Mouse (Mus musculus): Measurements from ENCODE around the gene Fbxo34. TPM values are rescaled to one million over a fixed set of nuclear protein-coding genes. Genes with fewer than 3 reads are reported as not detected.

Gene Fbxo34
- polyA plus RNA-seq, 1 experiment = 11.9 TPM

GRCm38 (mm10) chr14:47532496-47532895 is 82.3 kb downstream of the Fbxo34 start:
- H3K27me3 ChIP-seq (ENCODE audit: control insufficient read depth, insufficient read depth, insufficient read length) = no peaks in the 10 kb centered on the region
- no peak overlapping the region for H3K4me3 ChIP-seq (ENCODE audit: insufficient read depth, poor library complexity, severe bottlenecking)
- H3K36me3 ChIP-seq (ENCODE audit: control insufficient read depth, insufficient read depth) = no peaks in the 10 kb centered on the region
- H3K79me3 ChIP-seq (ENCODE audit: low read depth) = no peaks in the 10 kb centered on the region
- TF ChIP-seq CEBPB (IDR thresholded peaks at IDR 0.05; ENCODE audit: low read depth) (no peak), MAX (IDR thresholded peaks at IDR 0.05) (no peak), MYOD1 (IDR thresholded peaks at IDR 0.05; ENCODE audit: control insufficient read depth, insufficient read length, low read depth) (no peak), FOSL1 (IDR thresholded peaks at IDR 0.05; ENCODE audit: insufficient read depth, low read length, poor library complexity, severe bottlenecking) (no peak), CTCF (IDR thresholded peaks at IDR 0.05; ENCODE audit: control insufficient read depth, insufficient read depth, insufficient read length) (no peak), USF1 (IDR thresholded peaks at IDR 0.05; ENCODE audit: low read depth) (no peak), MYOG (IDR thresholded peaks at IDR 0.05; ENCODE audit: control insufficient read depth, extremely low read depth, insufficient read length) (no peak)
- no peak overlapping the region for H3ac ChIP-seq (ENCODE audit: control insufficient read depth, insufficient read length, low read depth)
- H3K79me2 ChIP-seq (ENCODE audit: control insufficient read depth, insufficient read depth) = no peaks in the 10 kb centered on the region

GRCm38 (mm10) chr14:47533365-47534175 is 83.3 kb downstream of the Fbxo34 start:
- no peaks in the 10 kb centered on the region for H3K79me2 ChIP-seq (ENCODE audit: control insufficient read depth, insufficient read depth)
- TF ChIP-seq CEBPB (IDR thresholded peaks at IDR 0.05; ENCODE audit: low read depth) (no peak), MYOD1 (IDR thresholded peaks at IDR 0.05; ENCODE audit: control insufficient read depth, insufficient read length, low read depth) (peak; percentile 50), FOSL1 (IDR thresholded peaks at IDR 0.05; ENCODE audit: insufficient read depth, low read length, poor library complexity, severe bottlenecking) (no peak), CTCF (IDR thresholded peaks at IDR 0.05; ENCODE audit: control insufficient read depth, insufficient read depth, insufficient read length) (no peak), USF1 (IDR thresholded peaks at IDR 0.05; ENCODE audit: low read depth) (peak; percentile 84), MYOG (IDR thresholded peaks at IDR 0.05; ENCODE audit: control insufficient read depth, extremely low read depth, insufficient read length) (no peak), MAX (IDR thresholded peaks at IDR 0.05) (peak; percentile 63)
- H3K79me3 ChIP-seq (ENCODE audit: low read depth) = no peaks in the 10 kb centered on the region
- no peaks in the 10 kb centered on the region for H3K27me3 ChIP-seq (ENCODE audit: control insufficient read depth, insufficient read depth, insufficient read length)
- H3K4me3 ChIP-seq (ENCODE audit: insufficient read depth, poor library complexity, severe bottlenecking) = no peak overlapping the region
- no peaks in the 10 kb centered on the region for H3K36me3 ChIP-seq (ENCODE audit: control insufficient read depth, insufficient read depth)
- H3ac ChIP-seq (ENCODE audit: control insufficient read depth, insufficient read length, low read depth) = no peak overlapping the region

- TF ChIP-seq MYOG (IDR thresholded peaks at IDR 0.05; ENCODE audit: control insufficient read depth, extremely low read depth, insufficient read length) (no peak), CTCF (IDR thresholded peaks at IDR 0.05; ENCODE audit: control insufficient read depth, insufficient read depth, insufficient read length) (no peak), USF1 (IDR thresholded peaks at IDR 0.05; ENCODE audit: low read depth) (no peak), MYOD1 (IDR thresholded peaks at IDR 0.05; ENCODE audit: control insufficient read depth, insufficient read length, low read depth) (no peak), FOSL1 (IDR thresholded peaks at IDR 0.05; ENCODE audit: insufficient read depth, low read length, poor library complexity, severe bottlenecking) (no peak), CEBPB (IDR thresholded peaks at IDR 0.05; ENCODE audit: low read depth) (no peak), MAX (IDR thresholded peaks at IDR 0.05) (no peak)
- H3K79me2 ChIP-seq (ENCODE audit: control insufficient read depth, insufficient read depth) = no peaks in the 10 kb centered on the region
- no peaks in the 10 kb centered on the region for H3K36me3 ChIP-seq (ENCODE audit: control insufficient read depth, insufficient read depth)
- no peaks in the 10 kb centered on the region for H3K79me3 ChIP-seq (ENCODE audit: low read depth)
- H3K4me3 ChIP-seq (ENCODE audit: insufficient read depth, poor library complexity, severe bottlenecking) = no peak overlapping the region
- H3ac ChIP-seq (ENCODE audit: control insufficient read depth, insufficient read length, low read depth) = no peak overlapping the region
- H3K27me3 ChIP-seq (ENCODE audit: control insufficient read depth, insufficient read depth, insufficient read length) = no peaks in the 10 kb centered on the region
These were observed 83.9 kb downstream of the Fbxo34 start for GRCm38 (mm10) chr14:47534176-47534525.

- TF ChIP-seq CEBPB (IDR thresholded peaks at IDR 0.05; ENCODE audit: low read depth) (no peak), CTCF (IDR thresholded peaks at IDR 0.05; ENCODE audit: control insufficient read depth, insufficient read depth, insufficient read length) (no peak), MYOD1 (IDR thresholded peaks at IDR 0.05; ENCODE audit: control insufficient read depth, insufficient read length, low read depth) (no peak), MYOG (IDR thresholded peaks at IDR 0.05; ENCODE audit: control insufficient read depth, extremely low read depth, insufficient read length) (no peak), FOSL1 (IDR thresholded peaks at IDR 0.05; ENCODE audit: insufficient read depth, low read length, poor library complexity, severe bottlenecking) (no peak), MAX (IDR thresholded peaks at IDR 0.05) (no peak), USF1 (IDR thresholded peaks at IDR 0.05; ENCODE audit: low read depth) (no peak)
- Histone ChIP-seq H3K36me3 (ENCODE audit: control insufficient read depth, insufficient read depth) (no peaks in the 10 kb centered on the region), H3K4me3 (ENCODE audit: insufficient read depth, poor library complexity, severe bottlenecking) (no peak overlapping the region), H3ac (ENCODE audit: control insufficient read depth, insufficient read length, low read depth) (no peak overlapping the region), H3K79me3 (ENCODE audit: low read depth) (no peaks in the 10 kb centered on the region), H3K79me2 (ENCODE audit: control insufficient read depth, insufficient read depth) (no peaks in the 10 kb centered on the region), H3K27me3 (ENCODE audit: control insufficient read depth, insufficient read depth, insufficient read length) (no peaks in the 10 kb centered on the region)
These were observed 84.9 kb downstream of the Fbxo34 start for GRCm38 (mm10) chr14:47535096-47535495.

GRCm38 (mm10) chr14:47541325-47541948 is 91.2 kb downstream of the Fbxo34 start:
- H3K27me3 ChIP-seq (ENCODE audit: control insufficient read depth, insufficient read depth, insufficient read length) = no peaks in the 10 kb centered on the region
- no peak overlapping the region for H3K4me3 ChIP-seq (ENCODE audit: insufficient read depth, poor library complexity, severe bottlenecking)
- no peak for TF ChIP-seq USF1 (IDR thresholded peaks at IDR 0.05; ENCODE audit: low read depth)
- no peak for TF ChIP-seq CTCF (IDR thresholded peaks at IDR 0.05; ENCODE audit: control insufficient read depth, insufficient read depth, insufficient read length)
- no peak for TF ChIP-seq MAX (IDR thresholded peaks at IDR 0.05)
- TF ChIP-seq FOSL1 (IDR thresholded peaks at IDR 0.05; ENCODE audit: insufficient read depth, low read length, poor library complexity, severe bottlenecking) = no peak
- no peak for TF ChIP-seq CEBPB (IDR thresholded peaks at IDR 0.05; ENCODE audit: low read depth)
- no peak for TF ChIP-seq MYOD1 (IDR thresholded peaks at IDR 0.05; ENCODE audit: control insufficient read depth, insufficient read length, low read depth)
- no peak for TF ChIP-seq MYOG (IDR thresholded peaks at IDR 0.05; ENCODE audit: control insufficient read depth, extremely low read depth, insufficient read length)
- H3K79me2 ChIP-seq (ENCODE audit: control insufficient read depth, insufficient read depth) = no peaks in the 10 kb centered on the region
- H3K36me3 ChIP-seq (ENCODE audit: control insufficient read depth, insufficient read depth) = no peaks in the 10 kb centered on the region
- H3K79me3 ChIP-seq (ENCODE audit: low read depth) = no peaks in the 10 kb centered on the region
- H3ac ChIP-seq (ENCODE audit: control insufficient read depth, insufficient read length, low read depth) = no peak overlapping the region

All from C2C12 (cell line).